Mouse (Mus musculus) layer of hippocampus, postnatal 25 days (tissue): ENCODE results near the gene Exoc8. TPM values are rescaled to one million over a fixed set of nuclear protein-coding genes. Genes with fewer than 3 reads are reported as not detected.

ENCODE experiments used
- DNase-seq, 2 experiments: peaks; one replicate each; pipeline ENCODE4 v3.0.0; 2022; ENCODE audit warnings: mixed read lengths in 2 of 2, low spot score in 1 of 2; ENCODE audit errors: extremely low spot score in 1 of 2
- total RNA-seq, 2 experiments: library from RNA; stranded (reverse); gene quantifications; 2 replicates each; pipeline ENCODE4 v1.2.3; 2021

Gene Exoc8
- total RNA-seq, 2 experiments from 2014 or later = 36.9 to 37.3 TPM

- DNase-seq = no peak
Measured at GRCm38 (mm10) chr8:124910349-124910748, 12.8 kb upstream of the Exoc8 start.

GRCm38 (mm10) chr8:124909936-124910335 lies 12.4 kb upstream of the Exoc8 start:
- DNase-seq = no peak

GRCm38 (mm10) chr8:124905482-124905881 lies 8.0 kb upstream of the Exoc8 start:
- no peak for DNase-seq

- no peak for DNase-seq
Measured at GRCm38 (mm10) chr8:124903198-124903597, 5.7 kb upstream of the Exoc8 start.

- no peak for DNase-seq
Measured at GRCm38 (mm10) chr8:124898251-124898905, 873 bp upstream of the Exoc8 start.

- DNase-seq = peak; percentile 57 to 62
Measured at GRCm38 (mm10) chr8:124896632-124897385, 696 bp downstream of the Exoc8 start.

- no peak for DNase-seq
Measured at GRCm38 (mm10) chr8:124896010-124896631, 1.4 kb downstream of the Exoc8 start.

GRCm38 (mm10) chr8:124892596-124892995 lies 4.9 kb downstream of the Exoc8 start:
- no peak for DNase-seq

GRCm38 (mm10) chr8:124888385-124888784 lies 9.1 kb downstream of the Exoc8 start:
- no peak for DNase-seq

GRCm38 (mm10) chr8:124878946-124879526 lies 18.5 kb downstream of the Exoc8 start:
- no peak for DNase-seq

- DNase-seq = no peak
Measured at GRCm38 (mm10) chr8:124878141-124878540, 19.4 kb downstream of the Exoc8 start.

GRCm38 (mm10) chr8:124872690-124873089 lies 24.8 kb downstream of the Exoc8 start:
- no peak for DNase-seq

GRCm38 (mm10) chr8:124872081-124872480 lies 25.4 kb downstream of the Exoc8 start:
- DNase-seq = no peak

GRCm38 (mm10) chr8:124871474-124871873 lies 26.0 kb downstream of the Exoc8 start:
- no peak for DNase-seq

GRCm38 (mm10) chr8:124869708-124870107 lies 27.8 kb downstream of the Exoc8 start:
- DNase-seq = no peak

GRCm38 (mm10) chr8:124867126-124867525 lies 30.4 kb downstream of the Exoc8 start:
- no peak for DNase-seq

GRCm38 (mm10) chr8:124866669-124867068 lies 30.8 kb downstream of the Exoc8 start:
- DNase-seq = no peak

- no peak for DNase-seq
Measured at GRCm38 (mm10) chr8:124863729-124864128, 33.8 kb downstream of the Exoc8 start.

GRCm38 (mm10) chr8:124863163-124863677 lies 34.3 kb downstream of the Exoc8 start:
- DNase-seq = no peak

GRCm38 (mm10) chr8:124862321-124863162 lies 35.0 kb downstream of the Exoc8 start, which contains the start of the genes Gnpat and 2810004N23Rik:
TSS of gene Gnpat (plus strand) at chr8:124863033.
TSS of gene 2810004N23Rik (minus strand) at chr8:124863120.
- DNase-seq = peak; percentile 94 to 98
